Mouse (Mus musculus): Measurements from ENCODE around the gene Prorsd1.
"Not testable (repeated sequence)": the region's sequence is repeated elsewhere in the genome, so short reads cannot be mapped to it uniquely, and the experiment has no call there.

The Prorsd1 gene

GRCm38 (mm10) chr11:29514682-29515412 is at the start of gene Prorsd1:
Gene Prorsd1 (minus strand): TSS chr11:29515033.
- DNase-seq, result peak; percentile 85 to 93

- no peak for DNase-seq
These were observed 48.6 kb upstream of the Prorsd1 start for GRCm38 (mm10) chr11:29563406-29563805.

- DNase-seq, result no peak
These were observed 46.2 kb upstream of the Prorsd1 start for GRCm38 (mm10) chr11:29560990-29561389.

- DNase-seq, result no peak
These were observed 45.6 kb upstream of the Prorsd1 start for GRCm38 (mm10) chr11:29560452-29560851.

- DNase-seq, result no peak
These were observed 34.6 kb upstream of the Prorsd1 start for GRCm38 (mm10) chr11:29549425-29549778.

GRCm38 (mm10) chr11:29548504-29549424 is 33.9 kb upstream of the Prorsd1 start:
- peak in 1 of 2 experiments; percentile 13 for DNase-seq

- peak; percentile 94 to 96 for DNase-seq
These were observed 33.1 kb upstream of the Prorsd1 start, which contains the start of the genes Clhc1 and Rps27a for GRCm38 (mm10) chr11:29547752-29548503. Gene Clhc1 (plus strand): TSS chr11:29547950. Gene Rps27a (minus strand): TSS chr11:29548109.

GRCm38 (mm10) chr11:29547249-29547751 is 32.5 kb upstream of the Prorsd1 start:
- no peak for DNase-seq

- DNase-seq, result no peak
These were observed 31.9 kb upstream of the Prorsd1 start for GRCm38 (mm10) chr11:29546762-29547161.

- DNase-seq, result not testable (repeated sequence)
These were observed 31.5 kb upstream of the Prorsd1 start for GRCm38 (mm10) chr11:29546297-29546696.

- not testable (repeated sequence) for DNase-seq
These were observed 30.4 kb upstream of the Prorsd1 start for GRCm38 (mm10) chr11:29545150-29545752.

- no peak for DNase-seq
These were observed 29.6 kb upstream of the Prorsd1 start for GRCm38 (mm10) chr11:29544225-29544945.

GRCm38 (mm10) chr11:29538201-29538600 is 23.4 kb upstream of the Prorsd1 start:
- no peak for DNase-seq

- DNase-seq, result peak; percentile 87 to 91
These were observed 11.4 kb upstream of the Prorsd1 start, which contains the start of gene Mtif2 for GRCm38 (mm10) chr11:29525988-29526794. Gene Mtif2 (plus strand): TSS chr11:29526408.

GRCm38 (mm10) chr11:29514325-29514681 is 530 bp downstream of the Prorsd1 start:
- no peak for DNase-seq

GRCm38 (mm10) chr11:29512818-29513535 is 1.9 kb downstream of the Prorsd1 start:
- no peak for DNase-seq

GRCm38 (mm10) chr11:29509421-29509820 is 5.4 kb downstream of the Prorsd1 start:
- DNase-seq, result no peak

GRCm38 (mm10) chr11:29504899-29505625 is 9.8 kb downstream of the Prorsd1 start:
- no peak for DNase-seq

All from cerebellum, postnatal 25 days (tissue).